Mouse (Mus musculus) liver (tissue): Measurements from ENCODE around the gene 1700028P14Rik.

Experiments used
- DNase-seq: peaks from one replicate; pipeline ENCODE4 v3.0.0-alpha.2; 2020; ENCODE audit warnings: mixed read lengths

The 1700028P14Rik gene

GRCm38 (mm10) chr19:23594950-23595349, 57.7 kb downstream of the 1700028P14Rik start:
- DNase-seq, result no peak

DNA sequence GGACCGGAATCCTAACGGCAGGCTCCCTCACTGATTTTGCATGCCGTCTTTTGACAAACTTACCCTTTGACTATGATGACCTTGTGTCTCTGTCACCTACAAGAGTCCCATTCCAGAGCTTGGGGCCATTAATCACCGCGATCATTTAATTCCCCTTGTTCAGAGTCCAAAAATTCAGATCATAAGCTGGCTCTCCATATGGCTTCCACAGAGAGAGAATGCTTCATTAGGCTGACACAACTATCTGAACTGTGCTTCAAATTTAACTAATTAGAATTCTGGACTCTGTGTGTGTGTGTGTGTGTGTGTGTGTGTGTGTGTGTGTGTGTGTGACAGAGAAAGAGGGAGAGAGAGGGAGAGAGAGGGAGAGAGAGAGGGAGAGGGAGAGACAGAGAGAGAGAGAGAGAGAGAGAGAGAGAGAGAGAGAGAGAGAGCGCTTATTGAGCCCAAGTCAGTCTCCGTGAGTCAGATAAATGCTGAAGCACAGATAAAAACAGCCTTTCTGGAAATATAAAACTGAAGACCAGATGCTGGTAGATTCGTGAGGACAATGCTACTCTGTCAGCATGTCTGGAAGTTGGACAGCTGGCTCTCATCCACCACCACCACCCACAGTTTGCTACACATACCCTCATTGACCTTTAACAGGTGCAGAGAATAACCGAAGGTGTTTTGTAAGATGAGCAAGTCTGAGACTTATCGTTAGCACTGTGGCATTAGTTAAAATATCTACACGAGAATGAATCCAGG, 73.8 kb downstream of the 1700028P14Rik start:
- no peak for DNase-seq

GRCm38 (mm10) chr19:23576685-23577084, 75.9 kb downstream of the 1700028P14Rik start:
- DNase-seq, result no peak

GRCm38 (mm10) chr19:23563693-23564092, 88.9 kb downstream of the 1700028P14Rik start:
- no peak for DNase-seq

DNA sequence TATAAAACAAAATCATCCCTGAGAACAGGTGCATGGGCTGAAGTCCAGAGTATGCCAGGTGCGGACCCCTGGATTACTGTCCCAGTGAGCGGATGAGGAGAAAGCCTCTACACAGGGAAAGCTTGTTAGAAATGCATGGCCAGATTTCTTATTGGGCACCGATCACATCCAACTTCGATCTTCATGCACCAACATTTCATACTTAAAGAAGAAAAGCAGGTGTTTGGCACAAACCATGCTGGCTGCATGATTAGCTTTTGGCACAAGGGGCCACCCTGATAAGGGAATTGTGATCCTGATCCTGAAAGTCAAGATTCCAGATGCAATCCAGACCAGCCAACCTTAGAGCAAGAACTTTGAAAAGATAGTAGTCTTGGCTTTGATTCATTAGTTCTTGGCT, 90.0 kb downstream of the 1700028P14Rik start:
- DNase-seq, result no peak

- DNase-seq, result no peak
Measured at GRCm38 (mm10) chr19:23562061-23562460, 90.6 kb downstream of the 1700028P14Rik start.

DNA sequence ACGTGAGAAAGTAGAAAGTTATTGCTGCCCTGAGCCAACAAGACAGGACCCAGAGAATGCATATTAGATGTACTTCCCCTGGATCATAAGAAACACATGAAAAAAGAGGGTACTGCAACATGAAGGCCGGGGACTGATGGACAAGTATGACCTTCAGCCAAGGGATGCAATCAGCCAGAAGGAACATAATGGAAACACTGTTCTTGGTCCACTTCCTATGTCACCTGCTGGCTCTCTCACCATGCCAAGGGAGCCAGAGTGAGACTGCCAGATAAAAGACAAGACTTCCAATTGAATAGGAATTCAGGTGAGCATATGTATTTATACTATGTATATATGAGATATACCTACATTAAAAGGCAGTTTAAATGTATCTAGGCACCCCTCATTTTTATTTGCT, 99.2 kb downstream of the 1700028P14Rik start:
- DNase-seq, result no peak

- DNase-seq, result no peak
Measured at GRCm38 (mm10) chr19:23545604-23546003, 107.0 kb downstream of the 1700028P14Rik start.

DNA sequence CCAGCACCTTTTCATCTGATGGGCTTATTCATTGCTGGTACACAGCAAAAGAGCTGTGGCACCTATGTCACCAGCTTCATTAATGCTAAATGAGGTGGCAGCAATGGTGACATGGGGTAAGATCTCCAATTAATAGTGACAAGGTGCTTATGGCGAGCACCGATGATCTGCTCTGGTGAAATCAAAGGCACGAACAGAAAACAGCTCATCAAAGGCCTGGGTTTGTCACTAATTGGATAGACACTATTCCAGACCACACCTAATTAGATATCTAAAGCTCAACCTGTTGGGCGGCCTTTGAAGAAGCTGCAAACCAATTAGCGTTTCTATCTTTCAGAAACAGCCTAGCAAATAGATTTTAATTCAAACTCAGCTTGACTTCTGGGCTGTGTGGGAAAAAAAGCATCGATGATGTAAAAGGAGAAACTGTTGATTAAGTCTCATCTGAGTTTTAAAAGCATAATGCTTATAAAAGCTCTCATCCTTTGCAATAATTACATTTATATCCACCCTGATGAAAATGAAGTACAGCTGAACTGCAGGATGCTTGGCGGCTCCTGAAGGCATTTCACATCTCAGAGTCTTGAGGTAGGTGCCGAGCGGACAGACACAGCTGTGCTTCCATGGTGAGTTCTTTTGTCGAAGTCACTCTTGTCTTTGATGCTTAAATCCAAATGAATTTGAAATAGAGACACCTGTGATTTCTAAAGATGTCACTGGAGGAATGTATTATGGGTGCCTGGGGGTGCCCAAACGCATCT, 109.2 kb downstream of the 1700028P14Rik start:
- no peak for DNase-seq

- DNase-seq, result no peak
Measured at GRCm38 (mm10) chr19:23542759-23543158, 109.9 kb downstream of the 1700028P14Rik start.

- DNase-seq, result no peak
Measured at GRCm38 (mm10) chr19:23535700-23536099, 116.9 kb downstream of the 1700028P14Rik start.

GRCm38 (mm10) chr19:23531899-23532298, 120.7 kb downstream of the 1700028P14Rik start:
- no peak for DNase-seq

GRCm38 (mm10) chr19:23523711-23524110, 128.9 kb downstream of the 1700028P14Rik start:
- peak; percentile 55 for DNase-seq

GRCm38 (mm10) chr19:23521831-23522230, 130.8 kb downstream of the 1700028P14Rik start:
- no peak for DNase-seq

DNA sequence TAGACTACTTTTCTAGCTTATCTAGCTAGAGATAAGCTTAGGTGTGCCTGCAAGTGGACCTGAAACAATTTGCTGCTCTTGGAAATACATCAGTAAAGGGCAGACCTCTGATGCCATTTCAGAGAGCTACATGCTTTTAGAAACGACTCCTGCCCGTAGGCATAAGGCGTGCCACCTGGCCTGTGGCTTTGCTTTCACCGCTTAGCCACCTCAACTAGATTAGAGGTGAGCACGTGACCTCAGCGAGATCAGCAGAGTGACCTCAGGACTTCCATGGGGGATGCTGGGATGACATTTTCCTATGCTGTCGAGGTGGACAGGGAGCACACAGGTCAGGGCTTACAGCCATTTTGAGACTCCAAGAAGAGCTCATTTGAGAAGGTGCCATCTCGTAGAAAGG, 131.5 kb downstream of the 1700028P14Rik start:
- DNase-seq, result no peak

DNA sequence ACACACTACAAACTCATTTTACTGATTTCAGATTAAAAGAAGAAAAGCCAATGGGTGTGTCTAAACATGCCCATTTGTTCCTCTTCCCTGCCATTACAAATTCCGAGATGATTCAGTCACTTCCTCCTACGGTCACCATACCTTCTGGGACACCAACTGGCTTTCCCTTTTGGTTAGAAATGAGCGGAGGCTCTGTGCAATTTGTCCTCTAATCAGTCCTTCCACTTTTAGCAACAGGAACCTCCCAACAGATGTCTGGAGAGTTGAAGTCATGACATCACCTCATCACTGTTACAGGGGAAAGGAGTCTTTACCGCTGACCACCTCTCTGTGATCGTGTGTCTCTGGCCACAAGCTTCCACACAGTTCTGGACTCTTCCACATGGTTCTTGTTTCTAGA, 132.0 kb downstream of the 1700028P14Rik start:
- DNase-seq, result no peak

GRCm38 (mm10) chr19:23518477-23518876, 134.1 kb downstream of the 1700028P14Rik start:
- DNase-seq, result no peak

DNA sequence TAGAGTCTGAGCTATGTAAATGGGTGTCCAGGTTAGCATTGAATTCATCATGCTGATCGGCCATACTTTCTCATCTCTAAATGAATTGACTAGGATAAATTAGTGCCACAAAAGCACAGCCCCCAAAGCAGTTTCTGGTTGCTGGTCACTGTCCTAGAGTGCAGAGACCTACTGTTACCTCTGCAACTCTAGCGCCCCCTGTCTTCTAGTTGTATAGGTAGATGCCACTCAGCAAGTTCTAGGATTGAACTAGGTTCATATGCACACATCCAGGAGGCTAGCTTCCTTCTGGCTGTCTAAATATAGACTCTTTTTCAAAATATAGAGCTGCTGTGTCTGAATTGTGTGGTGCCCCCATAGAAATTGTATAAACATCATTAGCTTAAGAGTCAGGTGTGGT, 141.3 kb downstream of the 1700028P14Rik start:
- DNase-seq, result no peak
